12 mouse cellular contexts compared by ENCODE assay signal in genomic region chr8:35946539-35946940, GRCm38 (mm10).
DNase-seq lines count a peak whose midpoint lies in the region; ATAC-seq and TF ChIP-seq lines count a peak whose summit lies in the region.
"Had no signal": no experiment of that assay in that cellular context is flagged by ENCODE, and none has a peak within 500 bp of the region (broad histone marks: within the 10 kb centered on the region; RNA-seq: fewer than 3 reads in every experiment).

No protein-coding gene starts in this region.

- H3K27ac ChIP-seq in CH12.LX (ENCODE audit: insufficient read depth, low read depth), result no peak overlapping the region
- H3K27ac ChIP-seq in lung, postnatal 0 days (ENCODE audit: low read length), result no peak overlapping the region
- H3K27ac ChIP-seq: heart, embryonic 15.5 days; macrophage had no signal

- TF ChIP-seq RAD21 in CH12.LX (IDR thresholded peaks at IDR 0.05; ENCODE audit: low read depth, low read length), result peak; percentile 43

- dilution Hi-C loops in CH12.LX (cut with MboI; ENCODE audit: extremely low pct_ligation_motif_present, extremely low pct_unique_long_range_greater_than_20kb, low sequenced_read_pairs), result no loop called here

- no peak overlapping the region for H3K4me2 ChIP-seq in CH12.LX (ENCODE audit: insufficient read depth, low read depth, poor library complexity, severe bottlenecking)
- H3K4me2 ChIP-seq in lung, postnatal 0 days (replicated peaks; ENCODE audit: low read depth, low read length), result no peak overlapping the region
- H3K4me2 ChIP-seq: heart, embryonic 15.5 days had no signal

- WGBS in lung, postnatal 0 days, result 23% methylated on average over 1 of the region's 1 CpGs

- H3K79me2 ChIP-seq in CH12.LX (replicated peaks; ENCODE audit: control insufficient read depth, extremely low read depth, insufficient read depth, poor library complexity, severe bottlenecking), result no peaks in the 10 kb centered on the region

- peak in 1 of 2 experiments; percentile 44; a peak in 2 of 4 replicates for TF ChIP-seq CTCF in CH12.LX (conservative IDR thresholded peaks at IDR 0.05 in 1 of 2, IDR thresholded peaks at IDR 0.05 in 1 of 2; ENCODE audit: low read depth in 2 of 2, low read length in 2 of 2)
- TF ChIP-seq CTCF in lung, postnatal 0 days (IDR thresholded peaks at IDR 0.05), result peak; percentile 47

- H3K4me3 ChIP-seq in CH12.LX (replicated peaks in 1 of 3; ENCODE audit: low read depth in 2 of 3, low read length in 2 of 3, poor library complexity in 1 of 3), result no peak overlapping the region
- H3K4me3 ChIP-seq in lung, postnatal 0 days (ENCODE audit: low read depth, low read length), result no peak overlapping the region
- H3K4me3 ChIP-seq: heart, embryonic 15.5 days; myocyte had no signal

- no peak overlapping the region for H3K9ac ChIP-seq in CH12.LX (ENCODE audit: insufficient read depth, low read depth)
- H3K9ac ChIP-seq in lung, postnatal 0 days (replicated peaks; ENCODE audit: low read depth), result no peak overlapping the region
- H3K9ac ChIP-seq: heart, embryonic 15.5 days had no signal

- no peaks in the 10 kb centered on the region for H3K9me3 ChIP-seq in CH12.LX (replicated peaks; ENCODE audit: low read length)
- no peaks in the 10 kb centered on the region for H3K9me3 ChIP-seq in lung, postnatal 0 days (ENCODE audit: low read length)
- H3K9me3 ChIP-seq: heart, embryonic 15.5 days had no signal

- H3K4me1 ChIP-seq in CH12.LX (ENCODE audit: control insufficient read depth in 1 of 2, insufficient read depth in 2 of 2), result no peaks in the 10 kb centered on the region
- no peaks in the 10 kb centered on the region for H3K4me1 ChIP-seq in lung, postnatal 0 days (ENCODE audit: insufficient read depth, low read depth, low read length)

- 0 out of 2 replicates have a peak, but pooled peaks have one; percentile 28 for ATAC-seq in lung, postnatal 0 days

- TF ChIP-seq EP300 in CH12.LX (IDR thresholded peaks at IDR 0.05; ENCODE audit: low read length), result no peak
- no peak for TF ChIP-seq EP300 in lung, postnatal 0 days (IDR thresholded peaks at IDR 0.05)

- in situ Hi-C loops in CH12.LX (cut with MboI; ENCODE audit: low pct_ligation_motif_present, low pct_unique_long_range_greater_than_20kb, low sequenced_read_pairs), result no loop called here

- no peaks in the 10 kb centered on the region for H3K27me3 ChIP-seq in CH12.LX (replicated peaks)
- no peaks in the 10 kb centered on the region for H3K27me3 ChIP-seq in lung, postnatal 0 days (replicated peaks; ENCODE audit: insufficient read depth, low read length)
- H3K27me3 ChIP-seq: heart, embryonic 15.5 days had no signal

- no peaks in the 10 kb centered on the region for H3K36me3 ChIP-seq in CH12.LX (replicated peaks in 1 of 2; ENCODE audit: control insufficient read depth in 1 of 2, insufficient read depth in 1 of 2, low read length in 1 of 2)
- H3K36me3 ChIP-seq in lung, postnatal 0 days (ENCODE audit: insufficient read depth, low read length), result no peaks in the 10 kb centered on the region
- H3K36me3 ChIP-seq: heart, embryonic 15.5 days had no signal

- no peak for TF ChIP-seq POLR2A in CH12.LX (IDR thresholded peaks at IDR 0.05; ENCODE audit: low read depth, low read length)

- peak; percentile 42 for DNase-seq in kidney, postnatal 14 days
- no peak for DNase-seq in kidney, postnatal 25 days
- DNase-seq in CH12.LX (ENCODE audit: extremely low read depth), result peak; percentile 6
- peak; percentile 30 for DNase-seq in MN1 (ENCODE audit: low spot score)
- DNase-seq in lung, postnatal 0 days (ENCODE audit: low spot score), result peak; percentile 72
- no peak for DNase-seq in adrenal gland, postnatal 36 days
- no peak for DNase-seq in cerebellum, adult 8-10 months
- DNase-seq: adrenal gland, adult 2 months; cerebellum, adult 11-12 months had no signal

TF ChIP-seq in CH12.LX, 34 proteins besides CTCF, POLR2A, EP300 and RAD21:
- peak; percentile 57 for TF ChIP-seq SMC3 (IDR thresholded peaks at IDR 0.05; ENCODE audit: low read depth, low read length)
- TF ChIP-seq MEF2A (IDR thresholded peaks at IDR 0.05; ENCODE audit: borderline replicate concordance, low read depth, low read length), result no peak

Comparison
In these comparisons a context has a peak if more than half of its experiments do, and no peak if none do; other contexts are left out.
1. DNase-seq: peak in kidney, postnatal 14 days (single experiment), CH12.LX (single experiment), MN1 (single experiment) and lung, postnatal 0 days (single experiment); none in kidney, postnatal 25 days (0 of 2), adrenal gland, postnatal 36 days (0 of 2) and cerebellum, adult 8-10 months (single experiment).